Mouse (Mus musculus) stomach, postnatal 0 days (tissue): ENCODE results near the gene Saysd1. TPM values are rescaled to one million over a fixed set of nuclear protein-coding genes. Genes with fewer than 3 reads are reported as not detected.

ENCODE experiments used
- ATAC-seq: fragments of 200-750 bp; cut with Nextera tagmentation; 2 replicates; pipeline ENCODE4 v1.8.0; 2017; ENCODE audit not compliant: low FRiP score, low TSS enrichment
- DNase-seq: peaks from one replicate; pipeline ENCODE4 v3.0.0-alpha.2; 2016; ENCODE audit warnings: low spot score
- H3K27ac ChIP-seq: fragments of 300-500 bp; sonication (generic); replicated peaks from 2 replicates; pipeline ENCODE4 v1.5.1; 2014; ENCODE audit warnings: mild to moderate bottlenecking, control low read depth
- H3K27me3 ChIP-seq: fragments of 300-500 bp; sonication (generic); 2 replicates; pipeline ENCODE4 v1.6.1; 2014; ENCODE audit warnings: low read length; ENCODE audit not compliant: control insufficient read depth, insufficient read depth
- H3K36me3 ChIP-seq: fragments of 300-500 bp; sonication (generic); 2 replicates; pipeline ENCODE4 v1.6.1; 2014; ENCODE audit warnings: low read length, mixed read lengths; ENCODE audit not compliant: control insufficient read depth, insufficient read depth
- H3K4me1 ChIP-seq: fragments of 300-500 bp; sonication (generic); replicated peaks from 2 replicates; pipeline ENCODE4 v1.6.1; 2014; ENCODE audit warnings: antibody characterized with exemption; ENCODE audit not compliant: control insufficient read depth, insufficient read depth
- H3K4me2 ChIP-seq: fragments of 300-500 bp; sonication (generic); replicated peaks from 2 replicates; pipeline ENCODE4 v1.6.1; 2014; ENCODE audit warnings: low read depth, mild to moderate bottlenecking, control low read depth, moderate library complexity
- H3K4me3 ChIP-seq: fragments of 300-500 bp; sonication (generic); 2 replicates; pipeline ENCODE4 v1.5.1; 2014; ENCODE audit warnings: low read depth, low read length, control low read depth
- H3K9ac ChIP-seq: fragments of 300-500 bp; sonication (generic); 2 replicates; pipeline ENCODE4 v1.6.1; 2014; ENCODE audit warnings: mild to moderate bottlenecking, low read length, control low read depth, mixed read lengths
- H3K9me3 ChIP-seq: fragments of 300-500 bp; sonication (generic); 2 replicates; pipeline ENCODE4 v1.6.1; 2016; ENCODE audit warnings: low read length; ENCODE audit not compliant: control insufficient read depth
- CTCF ChIP-seq: IDR thresholded peaks from 2 replicates; pipeline ENCODE4 v1.5.1; 2016; ENCODE audit warnings: antibody characterized with exemption, low read depth, mild to moderate bottlenecking, moderate library complexity
- EP300 ChIP-seq: optimal IDR thresholded peaks from 2 replicates; pipeline ENCODE3; 2016; ENCODE audit warnings: antibody characterized with exemption
- WGBS: fragments of 180-500 bp; shearing (Covaris S2); extraction: QIAGEN DNeasy Blood & Tissue Kit; methylation state at CpG from one replicate; pipeline ENCODE4 v1.1.7; 2014; 5-methylcytosine and 5-hydroxymethylcytosine counted together
- polyA plus RNA-seq: library from polyadenylated mRNA; unstranded; fragments of >200 nt; fragmentation: Nextera tagmentation; extraction: Ambion mirVana; gene quantifications from 2 replicates; pipeline ENCODE4 v1.2.1, GENCODE M21; 2015

Gene Saysd1
- polyA plus RNA-seq, 1 experiment from 2014 or later, result 14.2 TPM

- no peaks in the 10 kb centered on the region for H3K9me3 ChIP-seq
- H3K27ac ChIP-seq, result no peak overlapping the region
- H3K36me3 ChIP-seq, result no peaks in the 10 kb centered on the region
- H3K9ac ChIP-seq, result no peak overlapping the region
- no peak for DNase-seq
- no peak for TF ChIP-seq CTCF
- TF ChIP-seq EP300, result no peak
- no peaks in the 10 kb centered on the region for H3K27me3 ChIP-seq
- H3K4me1 ChIP-seq, result 0 out of 2 replicates have a peak, but pooled peaks cover 2% of the 10 kb centered on the region
- WGBS, result 46% methylated on average over 8 of the region's 8 CpGs
- H3K4me3 ChIP-seq, result no peak overlapping the region
- no peak overlapping the region for H3K4me2 ChIP-seq
- ATAC-seq, result no peak
These were observed 20.7 kb upstream of the Saysd1 start for GRCm38 (mm10) chr14:20158727-20159681.

GRCm38 (mm10) chr14:20157595-20157994 is 19.3 kb upstream of the Saysd1 start:
- ATAC-seq (no peak), DNase-seq (no peak)
- Histone ChIP-seq H3K4me3 (no peak overlapping the region), H3K4me1 (0 out of 2 replicates have a peak, but pooled peaks cover 2% of the 10 kb centered on the region), H3K9ac (no peak overlapping the region), H3K9me3 (no peaks in the 10 kb centered on the region), H3K27ac (no peak overlapping the region), H3K27me3 (no peaks in the 10 kb centered on the region), H3K4me2 (no peak overlapping the region), H3K36me3 (no peaks in the 10 kb centered on the region)
- no peak for TF ChIP-seq CTCF
- WGBS, result 73% methylated on average over 10 of the region's 10 CpGs

GRCm38 (mm10) chr14:20155718-20156117 is 17.4 kb upstream of the Saysd1 start:
- no peak overlapping the region for H3K4me3 ChIP-seq
- TF ChIP-seq CTCF, result no peak
- TF ChIP-seq EP300, result no peak
- no peak for ATAC-seq
- H3K27me3 ChIP-seq, result no peaks in the 10 kb centered on the region
- WGBS, result 57% methylated on average over 10 of the region's 10 CpGs
- no peaks in the 10 kb centered on the region for H3K9me3 ChIP-seq
- H3K27ac ChIP-seq, result no peak overlapping the region
- H3K36me3 ChIP-seq, result no peaks in the 10 kb centered on the region
- no peak overlapping the region for H3K9ac ChIP-seq
- H3K4me1 ChIP-seq, result no peaks in the 10 kb centered on the region
- no peak overlapping the region for H3K4me2 ChIP-seq
- no peak for DNase-seq

- DNase-seq (no peak), ATAC-seq (peak; percentile 75)
- no peaks in the 10 kb centered on the region for H3K27me3 ChIP-seq
- H3K4me3 ChIP-seq, result no peak overlapping the region
- no peaks in the 10 kb centered on the region for H3K4me1 ChIP-seq
- TF ChIP-seq EP300, result no peak
- no peak for TF ChIP-seq CTCF
- no peak overlapping the region for H3K4me2 ChIP-seq
- no peaks in the 10 kb centered on the region for H3K36me3 ChIP-seq
- 61% methylated on average over 4 of the region's 4 CpGs for whole genome bisulfite sequencing
- no peaks in the 10 kb centered on the region for H3K9me3 ChIP-seq
- H3K27ac ChIP-seq, result no peak overlapping the region
- no peak overlapping the region for H3K9ac ChIP-seq
These were observed 16.6 kb upstream of the Saysd1 start for GRCm38 (mm10) chr14:20154937-20155336.

- H3K27ac ChIP-seq, result no peak overlapping the region
- TF ChIP-seq EP300 (no peak), CTCF (no peak)
- no peaks in the 10 kb centered on the region for H3K9me3 ChIP-seq
- 43% methylated on average over 7 of the region's 7 CpGs for WGBS
- H3K27me3 ChIP-seq, result no peaks in the 10 kb centered on the region
- H3K4me1 ChIP-seq, result no peaks in the 10 kb centered on the region
- DNase-seq (no peak), ATAC-seq (no peak)
- no peak overlapping the region for H3K4me3 ChIP-seq
- H3K36me3 ChIP-seq, result no peaks in the 10 kb centered on the region
- H3K4me2 ChIP-seq, result no peak overlapping the region
- no peak overlapping the region for H3K9ac ChIP-seq
These were observed 15.9 kb upstream of the Saysd1 start for GRCm38 (mm10) chr14:20154245-20154644.
